Mouse (Mus musculus): ENCODE data around the gene Bfar.
"Not testable (repeated sequence)": the region's sequence is repeated elsewhere in the genome, so short reads cannot be mapped to it uniquely, and the experiment has no call there.

Bfar gene

GRCm38 (mm10) chr16:13722937-13723336, 51.3 kb downstream of the Bfar start:
- DNase-seq (ENCODE audit: low read depth, low spot score): no peak

- no peak for DNase-seq (ENCODE audit: low read depth, low spot score)
These were observed 56.2 kb downstream of the Bfar start for GRCm38 (mm10) chr16:13727811-13728335.

- DNase-seq (ENCODE audit: low read depth, low spot score): no peak
These were observed 57.8 kb downstream of the Bfar start for GRCm38 (mm10) chr16:13729428-13729827.

- no peak for DNase-seq (ENCODE audit: low read depth, low spot score)
These were observed 58.9 kb downstream of the Bfar start, which contains the start of gene Pla2g10 for GRCm38 (mm10) chr16:13730285-13731255. Gene Pla2g10 (minus strand): TSS chr16:13730983.

- DNase-seq (ENCODE audit: low read depth, low spot score): no peak
These were observed 61.1 kb downstream of the Bfar start for GRCm38 (mm10) chr16:13732786-13733185.

- peak; percentile 72 for DNase-seq (ENCODE audit: low read depth, low spot score)
These were observed 62.0 kb downstream of the Bfar start for GRCm38 (mm10) chr16:13733518-13734137.

GRCm38 (mm10) chr16:13735977-13736376, 64.3 kb downstream of the Bfar start:
- DNase-seq (ENCODE audit: low read depth, low spot score): no peak

- DNase-seq (ENCODE audit: low read depth, low spot score): not testable (repeated sequence)
These were observed 67.4 kb downstream of the Bfar start for GRCm38 (mm10) chr16:13739044-13739443.

GRCm38 (mm10) chr16:13740844-13741243, 69.2 kb downstream of the Bfar start:
- DNase-seq (ENCODE audit: low read depth, low spot score): no peak

- DNase-seq (ENCODE audit: low read depth, low spot score): no peak
These were observed 76.0 kb downstream of the Bfar start for GRCm38 (mm10) chr16:13747708-13748107.

GRCm38 (mm10) chr16:13748124-13748523, 76.5 kb downstream of the Bfar start:
- no peak for DNase-seq (ENCODE audit: low read depth, low spot score)

- not testable (repeated sequence) for DNase-seq (ENCODE audit: low read depth, low spot score)
These were observed 77.2 kb downstream of the Bfar start for GRCm38 (mm10) chr16:13748813-13749212.

GRCm38 (mm10) chr16:13749306-13749705, 77.6 kb downstream of the Bfar start:
- no peak for DNase-seq (ENCODE audit: low read depth, low spot score)

GRCm38 (mm10) chr16:13749981-13750380, 78.3 kb downstream of the Bfar start:
- no peak for DNase-seq (ENCODE audit: low read depth, low spot score)

- DNase-seq (ENCODE audit: low read depth, low spot score): no peak
These were observed 79.0 kb downstream of the Bfar start for GRCm38 (mm10) chr16:13750626-13751025.
